ENCODE assay signal across 8 mouse cellular contexts in the genomic region with DNA sequence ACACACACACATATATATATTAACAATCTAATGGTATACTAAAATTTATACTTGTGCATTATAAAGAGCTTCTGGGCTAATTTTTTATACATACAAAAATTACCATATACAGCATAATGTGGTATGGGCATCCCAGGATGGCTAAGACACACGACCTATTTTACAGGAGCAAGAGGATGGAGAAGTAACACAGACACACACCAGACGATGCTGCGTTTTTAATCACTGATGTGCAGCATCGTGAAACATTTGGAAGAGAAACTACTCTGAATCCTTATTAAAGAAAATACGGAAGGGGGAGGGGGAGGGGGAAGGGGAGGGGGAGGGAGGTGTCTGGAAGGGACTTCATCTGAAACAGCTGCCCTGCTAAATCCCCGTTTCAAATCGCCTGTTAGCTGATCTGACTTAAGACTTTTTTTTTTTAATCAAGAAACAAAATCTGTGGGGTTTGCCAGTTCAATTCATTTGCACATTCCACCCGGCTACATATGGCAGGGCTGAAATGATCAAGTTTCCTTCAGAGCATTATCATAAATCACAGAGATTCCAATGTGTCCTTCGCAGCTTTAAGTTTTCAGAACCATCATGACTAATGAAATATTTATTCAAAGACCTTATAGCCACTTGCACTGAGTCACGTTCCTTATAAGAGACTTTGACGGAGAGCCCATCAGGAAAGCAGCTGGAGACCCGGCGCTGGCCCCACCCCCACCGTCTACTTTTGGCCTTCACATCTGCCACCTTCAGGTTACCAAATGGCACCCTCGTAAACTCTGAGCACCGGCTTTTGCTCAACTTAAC.
DNase-seq lines count a peak whose midpoint lies in the region; ATAC-seq lines count a peak whose summit lies in the region.

No protein-coding gene starts in this region.

- H3K27me3 ChIP-seq in kidney, embryonic 14.5 days (ENCODE audit: control insufficient read depth, insufficient read depth, low read length): no peaks in the 10 kb centered on the region
- no peaks in the 10 kb centered on the region for H3K27me3 ChIP-seq in hindbrain, embryonic 15.5 days
- H3K27me3 ChIP-seq in neural tube, embryonic 13.5 days: no peaks in the 10 kb centered on the region
- no peaks in the 10 kb centered on the region for H3K27me3 ChIP-seq in liver, embryonic 11.5 days (replicated peaks; ENCODE audit: control insufficient read depth, insufficient read depth, low read length)

- no peak overlapping the region for H3K9ac ChIP-seq in kidney, embryonic 14.5 days (ENCODE audit: low read depth, low read length)
- H3K9ac ChIP-seq in hindbrain, embryonic 15.5 days: no peak overlapping the region
- no peak overlapping the region for H3K9ac ChIP-seq in neural tube, embryonic 13.5 days
- no peak overlapping the region for H3K9ac ChIP-seq in liver, embryonic 11.5 days (ENCODE audit: low read depth, low read length)

- no peaks in the 10 kb centered on the region for H3K36me3 ChIP-seq in kidney, embryonic 14.5 days (ENCODE audit: control insufficient read depth, insufficient read depth, low read length)
- H3K36me3 ChIP-seq in hindbrain, embryonic 15.5 days: no peaks in the 10 kb centered on the region
- H3K36me3 ChIP-seq in neural tube, embryonic 13.5 days: no peaks in the 10 kb centered on the region
- H3K36me3 ChIP-seq in liver, embryonic 11.5 days (ENCODE audit: control insufficient read depth, insufficient read depth, low read length): no peaks in the 10 kb centered on the region

- DNase-seq in kidney, adult 9 months: no peak
- peak; percentile 44 for DNase-seq in embryo, embryonic 10 days (ENCODE audit: low spot score)
- no peak for DNase-seq in left cerebral cortex, adult 8-10 months (ENCODE audit: low spot score in 2 of 2)
- DNase-seq in liver, embryonic 11.5 days (ENCODE audit: low spot score): no peak

- 6% methylated on average over 15 of the region's 16 CpGs for WGBS in kidney, embryonic 14.5 days
- WGBS in hindbrain, embryonic 15.5 days: 14% methylated on average over 16 of the region's 16 CpGs
- WGBS in neural tube, embryonic 13.5 days: 18% methylated on average over 16 of the region's 16 CpGs
- 17% methylated on average over 15 of the region's 16 CpGs for WGBS in liver, embryonic 11.5 days

- no peaks in the 10 kb centered on the region for H3K9me3 ChIP-seq in kidney, embryonic 14.5 days (ENCODE audit: control insufficient read depth, low read length)
- H3K9me3 ChIP-seq in hindbrain, embryonic 15.5 days: no peaks in the 10 kb centered on the region
- no peaks in the 10 kb centered on the region for H3K9me3 ChIP-seq in neural tube, embryonic 13.5 days
- no peaks in the 10 kb centered on the region for H3K9me3 ChIP-seq in liver, embryonic 11.5 days (ENCODE audit: control insufficient read depth, low read length)

- peak; percentile 72 for ATAC-seq in kidney, embryonic 14.5 days (ENCODE audit: low FRiP score, low TSS enrichment)
- peak; percentile 51; the same call in 1 of the 2 replicates for ATAC-seq in hindbrain, embryonic 15.5 days (ENCODE audit: low FRiP score, low read depth)
- ATAC-seq in neural tube, embryonic 13.5 days (ENCODE audit: low read depth): peak; percentile 40; the same call in 1 of the 2 replicates
- no peak for ATAC-seq in frontal cortex, adult (ENCODE audit: low TSS enrichment)
- ATAC-seq in liver, embryonic 11.5 days (replicated peaks; ENCODE audit: low FRiP score): no peak

- no peak overlapping the region for H3K27ac ChIP-seq in kidney, embryonic 14.5 days (ENCODE audit: low read depth, low read length)
- H3K27ac ChIP-seq in hindbrain, embryonic 15.5 days (replicated peaks): no peak overlapping the region
- H3K27ac ChIP-seq in neural tube, embryonic 13.5 days (replicated peaks): no peak overlapping the region
- no peak overlapping the region for H3K27ac ChIP-seq in liver, embryonic 11.5 days (ENCODE audit: low read depth, low read length)

- H3K4me1 ChIP-seq in kidney, embryonic 14.5 days (ENCODE audit: control insufficient read depth, insufficient read depth, low read length): 0 out of 2 replicates have a peak, but pooled peaks cover 2% of the 10 kb centered on the region
- 0 out of 2 replicates have a peak, but pooled peaks cover 9% of the 10 kb centered on the region for H3K4me1 ChIP-seq in hindbrain, embryonic 15.5 days (replicated peaks)
- H3K4me1 ChIP-seq in neural tube, embryonic 13.5 days (replicated peaks): peaks cover 7% of the 10 kb centered on the region
- no peaks in the 10 kb centered on the region for H3K4me1 ChIP-seq in liver, embryonic 11.5 days (replicated peaks; ENCODE audit: control insufficient read depth, insufficient read depth, low read length)

- H3K4me2 ChIP-seq in kidney, embryonic 14.5 days (replicated peaks; ENCODE audit: low read depth, low read length): peak overlapping the region; percentile 33
- H3K4me2 ChIP-seq in hindbrain, embryonic 15.5 days: peak overlapping the region; percentile 42
- H3K4me2 ChIP-seq in neural tube, embryonic 13.5 days: peak overlapping the region; percentile 40
- H3K4me2 ChIP-seq in liver, embryonic 11.5 days: no peak overlapping the region

- peak overlapping the region; percentile 13; the same call in 1 of the 2 replicates for H3K4me3 ChIP-seq in kidney, embryonic 14.5 days (ENCODE audit: low read length)
- H3K4me3 ChIP-seq in hindbrain, embryonic 15.5 days: peak overlapping the region; percentile 6; the same call in 1 of the 2 replicates
- peak overlapping the region; percentile 5; the same call in 1 of the 2 replicates for H3K4me3 ChIP-seq in neural tube, embryonic 13.5 days
- no peak overlapping the region for H3K4me3 ChIP-seq in liver, embryonic 11.5 days (ENCODE audit: low read depth, low read length)

Comparison
In these comparisons a context has a peak if more than half of its experiments do, and no peak if none do; other contexts are left out.
1. ATAC-seq: peak in kidney, embryonic 14.5 days (single experiment), hindbrain, embryonic 15.5 days (single experiment) and neural tube, embryonic 13.5 days (single experiment); none in frontal cortex, adult (single experiment) and liver, embryonic 11.5 days (single experiment).